Mouse (Mus musculus) MEL (cell line): ENCODE results near the gene Ripor2. TPM values are rescaled to one million over a fixed set of nuclear protein-coding genes. Genes with fewer than 3 reads are reported as not detected.

ENCODE experiments used
- DNase-seq: peaks from one replicate; pipeline ENCODE4 v3.0.0; 2011; ENCODE audit warnings: low read depth, low spot score
- H3K27ac ChIP-seq: 2 replicates; pipeline ENCODE4 v1.5.1; 2012; ENCODE audit warnings: low read depth, mild to moderate bottlenecking, control low read depth, low read length, moderate library complexity; ENCODE audit not compliant: control insufficient read depth
- H3K27me3 ChIP-seq, 2 experiments: fragments of 150-350 bp in 1 of 2; sonication (generic) in 1 of 2; 2 replicates each; pipeline ENCODE4 v1.6.1; 2012; ENCODE audit warnings: low read length in 2 of 2, mild to moderate bottlenecking in 2 of 2, improper control_type of control experiment in 1 of 2, moderate library complexity in 1 of 2; ENCODE audit not compliant: insufficient read depth in 2 of 2, control insufficient read depth in 1 of 2
- H3K36me3 ChIP-seq, 2 experiments: 2 replicates each; pipeline ENCODE4 v1.6.1; 2012 to 2014; ENCODE audit warnings: low read length in 2 of 2, improper control_type of control experiment in 1 of 2, inconsistent platforms in 1 of 2, mild to moderate bottlenecking in 1 of 2; ENCODE audit not compliant: insufficient read depth in 2 of 2, control insufficient read depth in 1 of 2
- H3K4me1 ChIP-seq, 2 experiments: fragments of 150-350 bp in 1 of 2; sonication (generic) in 1 of 2; 2 replicates each; pipeline ENCODE4 v1.6.1; 2012; ENCODE audit warnings: low read length in 2 of 2, improper control_type of control experiment in 1 of 2, mild to moderate bottlenecking in 1 of 2; ENCODE audit not compliant: insufficient read depth in 2 of 2, control insufficient read depth in 1 of 2
- H3K4me3 ChIP-seq, 2 experiments: fragments of 150-350 bp in 1 of 2; sonication (generic) in 1 of 2; 2 replicates each; pipeline ENCODE4 v1.5.1; 2012; ENCODE audit warnings: low read depth in 2 of 2, low read length in 2 of 2, mild to moderate bottlenecking in 2 of 2, moderate library complexity in 2 of 2, control low read depth in 1 of 2, improper control_type of control experiment in 1 of 2; ENCODE audit not compliant: control insufficient read depth in 1 of 2, insufficient read depth in 1 of 2
- H3K79me2 ChIP-seq: 2 replicates; pipeline ENCODE4 v1.6.1; 2012; ENCODE audit warnings: mild to moderate bottlenecking, low read length, moderate library complexity; ENCODE audit not compliant: control insufficient read depth, poor library complexity, insufficient read depth
- H3K9ac ChIP-seq: 2 replicates; pipeline ENCODE4 v1.6.1; 2012; ENCODE audit warnings: low read depth, mild to moderate bottlenecking, control low read depth, low read length, moderate library complexity; ENCODE audit not compliant: control insufficient read depth, poor library complexity, severe bottlenecking
- H3K9me3 ChIP-seq: fragments of 150-350 bp; sonication (generic); replicated peaks from 2 replicates; pipeline ENCODE4 v1.6.1; 2012; ENCODE audit warnings: mild to moderate bottlenecking, low read length, improper control_type of control experiment, moderate library complexity; ENCODE audit not compliant: insufficient read depth
- BHLHE40 ChIP-seq: IDR thresholded peaks from 2 replicates; pipeline ENCODE4 v1.6.1; 2012; ENCODE audit warnings: low read depth, mild to moderate bottlenecking, inconsistent platforms, low read length, improper control_type of control experiment, borderline replicate concordance
- CHD1 ChIP-seq: IDR thresholded peaks from 2 replicates; pipeline ENCODE4 v1.6.1; 2012; ENCODE audit warnings: low read depth, mild to moderate bottlenecking, inconsistent platforms, low read length, improper control_type of control experiment
- CHD2 ChIP-seq: IDR thresholded peaks from 2 replicates; pipeline ENCODE4 v1.6.1; 2011; ENCODE audit warnings: low read length, improper control_type of control experiment
- CTCF ChIP-seq, 3 experiments: IDR thresholded peaks in 2 of 3; conservative IDR thresholded peaks in 1 of 3; 2 replicates each; pipeline ENCODE4 v1.5.1; 2011 to 2012; ENCODE audit warnings: low read length in 3 of 3, low read depth in 2 of 3, mild to moderate bottlenecking in 2 of 3, improper control_type of control experiment in 1 of 3, inconsistent platforms in 1 of 3, mixed read lengths in 1 of 3, moderate library complexity in 1 of 3; ENCODE audit not compliant: control insufficient read depth in 1 of 3, insufficient read depth in 1 of 3, poor library complexity in 1 of 3, severe bottlenecking in 1 of 3
- ELF1 ChIP-seq: IDR thresholded peaks from 2 replicates; pipeline ENCODE4 v1.6.1; 2014; ENCODE audit warnings: low read depth, mild to moderate bottlenecking, inconsistent platforms, low read length, improper control_type of control experiment, moderate library complexity
- EP300 ChIP-seq, 2 experiments: IDR thresholded peaks; 2 replicates each; pipeline ENCODE4 v1.6.1; 2011; ENCODE audit warnings: improper control_type of control experiment in 2 of 2, low read length in 2 of 2, low read depth in 1 of 2, mild to moderate bottlenecking in 1 of 2
- ETS1 ChIP-seq: IDR thresholded peaks from 2 replicates; pipeline ENCODE4 v1.6.1; 2012; ENCODE audit warnings: low read depth, mild to moderate bottlenecking, inconsistent platforms, low read length, improper control_type of control experiment, moderate library complexity
- GABPA ChIP-seq: IDR thresholded peaks from 2 replicates; pipeline ENCODE4 v1.6.1; 2012; ENCODE audit warnings: low read depth, mild to moderate bottlenecking, inconsistent platforms, low read length, improper control_type of control experiment, moderate library complexity
- GATA1 ChIP-seq: IDR thresholded peaks from 2 replicates; pipeline ENCODE4 v1.6.1; 2011; ENCODE audit warnings: low read depth, low read length, improper control_type of control experiment
- HCFC1 ChIP-seq: IDR thresholded peaks from 2 replicates; pipeline ENCODE4 v1.6.1; 2012; ENCODE audit warnings: low read depth, mild to moderate bottlenecking, inconsistent platforms, low read length, improper control_type of control experiment, moderate library complexity
- JUND ChIP-seq: IDR thresholded peaks from 2 replicates; pipeline ENCODE4 v1.6.1; 2011; ENCODE audit warnings: low read depth, mild to moderate bottlenecking, improper control_type of control experiment, low read length
- KAT2A ChIP-seq: conservative IDR thresholded peaks from 2 replicates; pipeline ENCODE4 v1.6.1; 2012; ENCODE audit warnings: low read depth, low read length, improper control_type of control experiment, inconsistent platforms
- MEF2A ChIP-seq: IDR thresholded peaks from 2 replicates; pipeline ENCODE4 v1.6.1; 2014; ENCODE audit warnings: low read depth, mild to moderate bottlenecking, inconsistent platforms, low read length, improper control_type of control experiment; ENCODE audit not compliant: poor library complexity, insufficient replicate concordance, severe bottlenecking; ENCODE audit errors: extremely low read depth
- MYC ChIP-seq: IDR thresholded peaks from 2 replicates; pipeline ENCODE4 v1.6.1; 2011; ENCODE audit warnings: low read depth, mild to moderate bottlenecking, low read length, improper control_type of control experiment, moderate library complexity
- POLR2AphosphoS2 ChIP-seq: IDR thresholded peaks from 2 replicates; pipeline ENCODE4 v1.6.1; 2011; ENCODE audit warnings: low read length, improper control_type of control experiment
- POLR2AphosphoS5 ChIP-seq: IDR thresholded peaks from 2 replicates; pipeline ENCODE4 v1.6.1; 2012; ENCODE audit warnings: low read depth, borderline replicate concordance, mild to moderate bottlenecking, inconsistent platforms, low read length, moderate library complexity, mixed read lengths
- RCOR1 ChIP-seq: IDR thresholded peaks from 2 replicates; pipeline ENCODE4 v1.6.1; 2012; ENCODE audit warnings: low read depth, mild to moderate bottlenecking, inconsistent platforms, low read length, improper control_type of control experiment
- SMC3 ChIP-seq: IDR thresholded peaks from 2 replicates; pipeline ENCODE4 v1.6.1; 2011; ENCODE audit warnings: low read depth, low read length, improper control_type of control experiment
- TBP ChIP-seq: IDR thresholded peaks from 2 replicates; pipeline ENCODE4 v1.8.0; 2011; ENCODE audit warnings: low read depth, low read length, improper control_type of control experiment
- UBTF ChIP-seq: IDR thresholded peaks from 2 replicates; pipeline ENCODE4 v1.6.1; 2012; ENCODE audit warnings: low read depth, mild to moderate bottlenecking, inconsistent platforms, low read length, improper control_type of control experiment, moderate library complexity, borderline replicate concordance; ENCODE audit not compliant: insufficient read depth
- USF1 ChIP-seq: IDR thresholded peaks from 2 replicates; pipeline ENCODE4 v1.6.1; 2014; ENCODE audit warnings: low read depth, mild to moderate bottlenecking, inconsistent platforms, low read length, improper control_type of control experiment, moderate library complexity
- USF2 ChIP-seq, 2 experiments: IDR thresholded peaks; 2 replicates each; pipeline ENCODE4 v1.6.1; 2011 to 2012; ENCODE audit warnings: improper control_type of control experiment in 2 of 2, low read length in 2 of 2, borderline replicate concordance in 1 of 2, inconsistent platforms in 1 of 2, low read depth in 1 of 2, mild to moderate bottlenecking in 1 of 2; ENCODE audit not compliant: insufficient read depth in 1 of 2
- ZC3H11A ChIP-seq: IDR thresholded peaks from 2 replicates; pipeline ENCODE4 v1.6.1; 2012; ENCODE audit warnings: low read depth, mild to moderate bottlenecking, inconsistent platforms, low read length, improper control_type of control experiment
- ZKSCAN1 ChIP-seq: IDR thresholded peaks from 2 replicates; pipeline ENCODE4 v1.6.1; 2012; ENCODE audit warnings: low read depth, mild to moderate bottlenecking, inconsistent platforms, low read length, improper control_type of control experiment, moderate library complexity
- polyA plus RNA-seq, 2 experiments: library from polyadenylated mRNA; stranded (reverse) in 1 of 2; unstranded in 1 of 2; fragments of >175 nt in 1 of 2; fragments of >200 nt in 1 of 2; gene quantifications; 2 replicates each; pipeline versions ENCODE4 v1.2.1 to v1.2.4; 2012; ENCODE audit warnings: low replicate concordance in 2 of 2, low read depth in 1 of 2; ENCODE audit not compliant: insufficient read length in 2 of 2, insufficient read depth in 1 of 2, missing spikeins in 1 of 2
- total RNA-seq: library from RNA; depleted of rRNA; stranded (reverse); fragments of 300-350 nt; gene quantifications from 2 replicates; pipeline ENCODE4 v1.2.3, GENCODE M21; 2012

The Ripor2 gene
- total and polyA plus RNA-seq, 3 experiments, result 13.5 to 18.5 TPM; not detected in 1

DNA sequence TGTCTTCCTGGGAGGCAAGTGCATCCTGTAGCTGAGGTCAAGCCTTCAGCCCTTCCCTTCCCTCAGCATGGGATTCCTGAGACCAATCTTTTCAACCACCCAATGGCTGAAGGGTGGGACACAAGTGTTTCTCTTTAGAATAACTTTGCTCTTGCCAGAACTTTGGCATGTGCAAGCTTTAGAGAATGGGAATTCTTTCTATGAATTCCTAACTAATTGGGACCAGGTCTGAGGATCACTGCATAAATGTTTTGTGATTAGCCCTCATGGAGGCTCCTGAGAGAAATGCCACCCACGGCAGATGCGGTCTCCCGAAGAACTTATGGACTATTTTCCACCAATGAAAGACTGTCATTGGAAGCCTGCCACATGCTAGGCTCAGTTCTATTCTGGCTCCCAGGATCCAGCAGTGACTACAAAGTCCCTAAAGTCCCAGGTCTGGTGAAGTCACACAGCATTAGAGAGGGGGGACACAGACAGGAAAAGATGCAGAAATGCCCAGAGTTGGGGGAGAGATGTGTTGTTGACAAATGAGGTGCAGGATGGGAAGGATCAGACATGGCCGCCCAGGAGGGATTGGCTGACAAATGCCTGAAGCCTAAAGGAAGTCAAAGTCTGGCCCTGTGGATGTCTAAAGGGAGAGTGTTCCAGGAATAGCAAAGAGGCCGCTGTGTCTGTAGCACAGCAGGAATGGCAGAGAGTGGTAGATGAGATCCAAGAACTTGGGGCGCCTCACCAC, 44.9 kb downstream of the Ripor2 start:
- Histone ChIP-seq H3K27me3 (no peaks in the 10 kb centered on the region), H3K9me3 (no peaks in the 10 kb centered on the region), H3K36me3 (peaks cover 0 to 8% of the 10 kb centered on the region in 2 experiments; a peak in 2 of 4 replicates), H3K9ac (no peak overlapping the region), H3K4me1 (peaks cover 4 to 12% of the 10 kb centered on the region in 2 experiments), H3K4me3 (no peak overlapping the region)
- TF ChIP-seq POLR2AphosphoS5 (no peak), ETS1 (no peak), ZC3H11A (no peak), KAT2A (no peak), EP300 (IDR thresholded peaks at IDR 0.05; ENCODE audit: low read depth in 1 of 2, low read length in 2 of 2) (no peak), BHLHE40 (no peak), RCOR1 (no peak), ZKSCAN1 (no peak), MEF2A (no peak), HCFC1 (no peak), JUND (no peak), CTCF (IDR thresholded peaks at IDR 0.05 in 2 of 3, conservative IDR thresholded peaks at IDR 0.05 in 1 of 3; ENCODE audit: control insufficient read depth in 1 of 3, insufficient read depth in 1 of 3, low read depth in 2 of 3, low read length in 3 of 3, poor library complexity in 1 of 3, severe bottlenecking in 1 of 3) (no peak), USF2 (IDR thresholded peaks at IDR 0.05; ENCODE audit: borderline replicate concordance in 1 of 2, insufficient read depth in 1 of 2, low read depth in 1 of 2, low read length in 2 of 2) (no peak), POLR2AphosphoS2 (no peak)
- TF ChIP-seq, all 39 proteins: peak for 0
- DNase-seq, result no peak
- Histone ChIP-seq H3K79me2 (no peaks in the 10 kb centered on the region), H3K27ac (no peak overlapping the region)

DNA sequence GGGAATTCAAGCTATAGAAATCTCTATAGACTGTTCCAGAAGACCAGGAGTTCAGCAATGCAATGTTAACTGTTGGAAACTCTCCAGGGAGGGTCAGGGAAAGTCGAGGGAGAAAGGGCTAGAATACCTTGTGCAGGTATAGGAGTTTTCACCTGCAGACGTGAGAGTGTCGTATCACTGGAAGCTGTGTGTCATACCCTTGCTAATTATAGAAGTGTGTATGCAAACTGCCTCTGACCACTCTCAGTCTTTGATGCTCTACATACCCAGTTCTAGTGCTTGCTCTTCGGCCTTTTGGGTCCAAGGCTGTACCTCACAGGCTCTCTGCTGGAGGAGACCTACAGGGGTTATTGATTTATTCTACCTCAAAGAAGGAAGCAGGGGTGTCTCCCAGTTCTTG, 46.2 kb downstream of the Ripor2 start:
- H3K27ac ChIP-seq, result no peak overlapping the region
- H3K36me3 ChIP-seq, result peaks cover 0 to 17% of the 10 kb centered on the region in 2 experiments; a peak in 2 of 4 replicates
- no peaks in the 10 kb centered on the region for H3K9me3 ChIP-seq
- no peak for TF ChIP-seq GATA1
- no peak for TF ChIP-seq SMC3
- no peak for TF ChIP-seq CTCF (IDR thresholded peaks at IDR 0.05 in 2 of 3, conservative IDR thresholded peaks at IDR 0.05 in 1 of 3; ENCODE audit: control insufficient read depth in 1 of 3, insufficient read depth in 1 of 3, low read depth in 2 of 3, low read length in 3 of 3, poor library complexity in 1 of 3, severe bottlenecking in 1 of 3)
- TF ChIP-seq BHLHE40, result no peak
- TF ChIP-seq GABPA, result no peak
- TF ChIP-seq MYC, result no peak
- no peak for TF ChIP-seq RCOR1
- TF ChIP-seq POLR2AphosphoS2, result no peak
- no peak for TF ChIP-seq CHD2
- no peak for TF ChIP-seq CHD1
- TF ChIP-seq USF2 (IDR thresholded peaks at IDR 0.05; ENCODE audit: borderline replicate concordance in 1 of 2, insufficient read depth in 1 of 2, low read depth in 1 of 2, low read length in 2 of 2), result no peak
- no peak for TF ChIP-seq UBTF
- TF ChIP-seq USF1, result no peak
- TF ChIP-seq HCFC1, result no peak
- TF ChIP-seq ELF1, result no peak
- TF ChIP-seq TBP, result no peak
- no peaks in the 10 kb centered on the region for H3K79me2 ChIP-seq
- H3K4me3 ChIP-seq, result no peak overlapping the region
- no peaks in the 10 kb centered on the region for H3K27me3 ChIP-seq
- peaks cover 10 to 18% of the 10 kb centered on the region in 2 experiments for H3K4me1 ChIP-seq
- H3K9ac ChIP-seq, result no peak overlapping the region
- no peak for DNase-seq
